Mouse (Mus musculus) C3H10T1/2 (cell line): ENCODE measurements around the gene Il22ra2. TPM values are rescaled to one million over a fixed set of nuclear protein-coding genes. Genes with fewer than 3 reads are reported as not detected.

Experiments
- polyA plus RNA-seq, 2 experiments: library from polyadenylated mRNA; unstranded; fragments of >200 nt; fragmentation: generic; extraction: Trizol; gene quantifications; one replicate each; pipeline ENCODE4 v1.2.1; 2012; ENCODE audit warnings: missing spikeins in 2 of 2

Il22ra2 gene
- polyA plus RNA-seq, result not detected

DNA sequence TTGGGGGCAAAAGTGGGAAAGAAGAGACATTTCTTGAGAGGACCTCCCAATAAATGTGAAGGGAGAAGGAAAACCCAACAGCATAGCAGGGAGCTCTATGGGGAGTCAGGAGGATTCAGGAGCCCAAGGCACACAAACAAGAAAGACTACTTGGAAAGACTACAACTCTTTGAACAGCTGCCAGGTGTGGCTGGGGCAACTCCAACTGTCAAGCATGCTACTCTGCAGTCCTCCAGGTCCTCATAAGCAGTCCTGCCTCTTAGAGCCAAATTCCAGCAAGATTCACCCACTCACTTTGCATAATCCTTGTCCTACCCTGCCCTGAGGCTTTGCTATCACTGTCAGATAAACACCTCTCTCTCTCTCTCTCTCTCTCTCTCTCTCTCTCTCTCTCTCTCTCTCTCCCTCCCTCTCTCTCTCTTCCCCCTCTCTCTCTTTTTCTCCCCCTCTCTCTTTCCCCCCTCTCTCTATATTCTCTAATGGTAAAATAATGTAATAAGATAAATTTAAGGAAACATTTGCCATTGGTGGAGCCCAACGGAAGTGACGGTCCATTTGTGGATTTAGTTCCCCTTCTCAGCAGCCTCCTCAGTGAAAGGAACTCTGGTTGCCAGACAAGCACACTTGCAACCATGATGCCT, at the start of gene Il22ra2:
TSS of gene Il22ra2 (plus strand) at position 591 of the 641 bp plus-strand sequence.

DNA sequence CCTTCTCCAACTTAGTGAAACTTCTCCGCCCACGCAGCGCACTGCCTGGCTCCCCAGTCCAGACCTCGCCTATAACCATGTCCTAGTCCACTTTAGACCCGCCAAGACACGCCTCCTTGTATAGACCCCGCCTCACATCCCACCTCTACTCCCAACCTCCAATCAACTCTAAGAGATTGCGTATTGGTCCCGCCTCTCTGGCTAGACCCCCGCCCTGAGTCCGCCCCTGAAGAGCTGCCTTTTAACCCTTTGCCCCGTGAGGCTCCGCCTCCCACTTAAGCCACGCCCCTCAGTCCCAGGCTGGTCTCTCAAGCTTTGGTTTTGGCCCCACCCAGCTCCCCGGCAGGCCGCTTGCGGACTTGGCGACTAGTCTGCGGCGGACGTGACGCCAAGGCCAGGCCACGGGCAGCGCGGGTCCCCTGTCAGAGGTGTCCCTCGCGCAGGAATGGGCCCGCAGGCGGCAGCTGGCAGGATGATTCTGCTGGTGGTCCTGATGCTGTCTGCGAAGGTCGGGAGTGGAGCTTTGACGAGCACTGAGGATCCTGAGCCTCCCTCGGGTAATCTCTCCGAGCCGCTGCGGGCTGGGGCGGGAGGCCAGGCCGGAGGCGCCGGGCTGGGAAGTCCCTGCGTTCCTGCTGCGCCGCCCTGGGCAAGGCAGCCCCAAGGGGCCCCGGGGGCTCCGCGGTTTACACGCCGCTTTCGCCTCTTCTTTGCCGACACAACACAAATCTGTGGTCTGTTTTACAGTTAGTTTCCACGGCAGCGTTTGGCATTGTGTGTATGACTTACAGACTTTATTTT, 30.0 kb upstream of the Il22ra2 start, which contains the start of gene Ifngr1:
TSS of gene Ifngr1 (plus strand) at position 309 of the 801 bp plus-strand sequence.

Other genes starting within 250 kb of the Il22ra2 start
- gene Ifngr1, start 30.0 kb upstream of the Il22ra2 start, polyA plus RNA-seq, result 10 to 100 TPM in 1 of 2 experiments, 1 to 10 TPM in 1; 4.4 to 30.0 TPM
- gene Il20ra, start 90.6 kb downstream of the Il22ra2 start, polyA plus RNA-seq, result not detected
- under 1 TPM in 1 of 2 experiments, not detected in 1; 0.01 TPM for gene Slc35d3, start 229.5 kb downstream of the Il22ra2 start, polyA plus RNA-seq